8 mouse cellular contexts compared by ENCODE assay signal in the genomic region with DNA sequence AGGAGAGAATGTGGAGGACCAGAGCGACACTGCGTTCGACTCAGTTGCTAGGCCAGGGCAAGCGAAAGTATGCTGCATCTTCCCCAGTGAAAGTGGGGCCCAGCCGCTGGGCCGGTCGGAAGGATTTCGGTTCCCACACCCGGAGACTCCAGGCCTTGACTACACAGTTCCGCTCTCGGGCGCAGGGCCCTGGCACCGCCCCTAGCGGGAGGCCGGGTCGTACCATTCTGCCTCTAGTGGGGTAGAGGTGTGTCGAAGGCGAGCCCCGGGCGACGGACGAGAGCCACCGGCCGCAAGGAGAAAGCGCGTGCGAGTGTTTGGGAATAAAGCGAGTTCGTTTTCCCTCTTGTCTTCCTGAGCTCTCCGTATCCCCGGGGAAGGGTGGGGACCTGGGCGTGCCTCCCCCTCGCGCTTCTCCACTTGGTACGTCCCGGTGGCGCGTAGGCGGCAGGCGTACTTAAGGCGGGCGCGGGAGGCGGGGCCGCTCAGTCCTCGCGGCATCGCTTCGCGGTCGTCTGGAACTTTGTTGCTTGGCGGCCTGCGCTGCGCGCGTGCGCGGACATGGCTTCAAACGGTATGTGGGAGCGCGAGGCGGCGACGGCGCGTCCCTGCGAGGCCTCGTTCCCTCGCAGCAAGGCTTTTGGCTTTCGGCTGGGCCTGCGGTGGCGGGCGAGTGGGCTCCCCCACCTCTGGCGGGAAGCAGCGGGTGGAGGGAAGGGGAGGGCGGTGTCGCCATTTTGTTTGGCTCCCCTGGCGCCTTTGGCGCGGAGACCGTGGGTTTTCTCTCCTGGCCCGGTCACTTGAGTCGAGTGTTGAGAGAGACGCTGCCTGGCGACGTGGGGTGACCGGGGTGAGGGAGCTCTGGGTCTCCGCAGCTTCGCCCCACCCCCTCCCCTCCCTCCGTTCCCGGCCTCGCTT. TPM values are rescaled to one million over a fixed set of nuclear protein-coding genes. Genes with fewer than 3 reads are reported as not detected.
DNase-seq lines count a peak whose midpoint lies in the region; ATAC-seq and TF ChIP-seq lines count a peak whose summit lies in the region.

A gene (plus strand): TSS at position 454 of the 918 bp plus-strand sequence.

- TF ChIP-seq CTCF in cortical plate, adult 2 months (IDR thresholded peaks at IDR 0.05; ENCODE audit: extremely low read depth, insufficient read depth, low read length) = no peak

- DNase-seq in gastrocnemius, postnatal 10 days = peak; percentile 99
- peak; percentile 97 for DNase-seq in induced T-regulatory cell, adult 2 months (ENCODE audit: low read depth)
- peak; percentile 80 to 95 for DNase-seq in left cerebral cortex, adult 9 months (ENCODE audit: low spot score in 2 of 2)
- DNase-seq in right cerebral cortex, postnatal 14 days = peak; percentile 94
- peak; percentile 94 for DNase-seq in urinary bladder, postnatal 36 days (ENCODE audit: low spot score in 2 of 2)

- peak within 1 kb of the TSS; percentile 98 for H3K27ac ChIP-seq in cortical plate, adult 2 months (ENCODE audit: insufficient read depth, low read length)

- H3K4me3 ChIP-seq in cortical plate, adult 2 months (ENCODE audit: insufficient read depth, low read length) = peak within 1 kb of the TSS; percentile 89

- H3K4me1 ChIP-seq in cortical plate, adult 2 months (ENCODE audit: control insufficient read depth, insufficient read depth, low read length) = peaks cover 5% of the 10 kb centered on the region

- peak; percentile 99 for TF ChIP-seq POLR2A in cortical plate, adult 2 months (IDR thresholded peaks at IDR 0.05; ENCODE audit: extremely low read depth, insufficient read depth, low read length)

- peak; percentile 82 for ATAC-seq in activated CD4-positive, CD25-positive, alpha-beta regulatory T cell, adult 4 months
- ATAC-seq in megakaryocyte progenitor cell, adult 5-6 weeks (replicated peaks; ENCODE audit: poor library complexity) = peak; percentile 83

RNA-seq across cellular contexts. Expression of the gene that starts here (rescaled TPM):
- 10 to 100 TPM; 36.5 to 39.3 TPM for polyA plus RNA-seq in activated CD4-positive, CD25-positive, alpha-beta regulatory T cell, adult 4 months (2017; shearing (Covaris generic))
- polyA plus RNA-seq in cortical plate, adult 2 months (2012; rRNA removed) = 380 and 408 TPM in 2 replicates
- total RNA-seq in gastrocnemius, postnatal 10 days (2021) = 100 to 1,000 TPM; 199 to 239 TPM
- total RNA-seq in megakaryocyte progenitor cell, adult 5-6 weeks (2015) = 180 and 190 TPM in 2 replicates
- 27.2 and 49.5 TPM in 2 replicates for total RNA-seq in megakaryocyte progenitor cell, adult 5-6 weeks (2017)

Comparison
In these comparisons a context has a peak if more than half of its experiments do, and no peak if none do; other contexts are left out.
1. Peak in every context shown above with its lines: DNase-seq, ATAC-seq, H3K4me3 ChIP-seq and H3K27ac ChIP-seq.